Mouse (Mus musculus) bone marrow, adult 2 months (tissue): ENCODE results near the gene Prrc2a.

Source experiments
- CTCF ChIP-seq: fragments of 200-500 bp; IDR thresholded peaks from 2 replicates; pipeline ENCODE4 v1.5.1; 2011; ENCODE audit warnings: low read length, control low read depth; ENCODE audit not compliant: control insufficient read depth, insufficient read depth
- POLR2A ChIP-seq: fragments of 200-500 bp; IDR thresholded peaks from 2 replicates; pipeline ENCODE4 v1.6.1; 2011; ENCODE audit warnings: low read depth, mild to moderate bottlenecking, control low read depth, low read length, borderline replicate concordance; ENCODE audit not compliant: control insufficient read depth

- no peak for TF ChIP-seq POLR2A
- no peak for TF ChIP-seq CTCF
Observed at GRCm38 (mm10) chr17:35209785-35210535, 45.3 kb upstream of the Prrc2a start.
